Mouse (Mus musculus): ENCODE measurements around the gene Cox15. TPM values are rescaled to one million over a fixed set of nuclear protein-coding genes. Genes with fewer than 3 reads are reported as not detected.

Cox15 gene
- total and polyA plus RNA-seq, 3 experiments, result 22.5 to 27.0 (median 25.0) TPM

DNA sequence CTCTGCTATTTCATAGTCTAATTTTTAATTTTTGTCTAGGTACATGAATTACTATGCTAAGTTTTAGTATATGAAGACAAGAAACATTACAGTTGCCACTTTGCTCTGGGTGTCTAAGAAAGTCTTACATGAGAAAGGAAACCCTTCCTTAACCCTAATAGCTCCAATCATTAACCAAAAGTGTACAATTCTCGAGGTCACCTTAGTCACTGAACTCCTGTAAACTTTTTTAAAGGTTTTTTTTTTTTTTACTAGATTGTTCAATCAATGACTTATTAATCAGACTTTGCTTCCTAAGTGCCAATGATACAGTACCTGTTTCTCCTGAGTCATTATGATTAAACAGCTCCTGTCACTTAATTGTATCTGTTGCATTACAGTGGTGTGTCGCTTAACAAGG is 24.5 kb upstream of the Cox15 start:
- WGBS, result 74% methylated on average over 2 of the region's 2 CpGs
- intact Hi-C loops (cut with DNase I), result no loop called here
- no peak for DNase-seq
- H3K36me3 ChIP-seq (ENCODE audit: control insufficient read depth, insufficient read depth, low read length), result no peaks in the 10 kb centered on the region
- no peaks in the 10 kb centered on the region for H3K4me1 ChIP-seq (ENCODE audit: control insufficient read depth, insufficient read depth, low read length)
- H3K27ac ChIP-seq, result no peak overlapping the region
- H3K4me3 ChIP-seq, result no peak overlapping the region
- H3K79me2 ChIP-seq (replicated peaks; ENCODE audit: control insufficient read depth, insufficient read depth, low read length), result no peaks in the 10 kb centered on the region
- no peak for TF ChIP-seq EP300 (IDR thresholded peaks at IDR 0.05; ENCODE audit: insufficient read depth, low read depth, low read length)
- TF ChIP-seq POLR2A (IDR thresholded peaks at IDR 0.05; ENCODE audit: insufficient read depth, low read depth, low read length), result no peak
- TF ChIP-seq CTCF (IDR thresholded peaks at IDR 0.05), result no peak
- H3K27me3 ChIP-seq (ENCODE audit: control insufficient read depth, insufficient read depth, low read length), result no peaks in the 10 kb centered on the region
- no peak overlapping the region for H3K9ac ChIP-seq (ENCODE audit: low read depth, low read length)

DNA sequence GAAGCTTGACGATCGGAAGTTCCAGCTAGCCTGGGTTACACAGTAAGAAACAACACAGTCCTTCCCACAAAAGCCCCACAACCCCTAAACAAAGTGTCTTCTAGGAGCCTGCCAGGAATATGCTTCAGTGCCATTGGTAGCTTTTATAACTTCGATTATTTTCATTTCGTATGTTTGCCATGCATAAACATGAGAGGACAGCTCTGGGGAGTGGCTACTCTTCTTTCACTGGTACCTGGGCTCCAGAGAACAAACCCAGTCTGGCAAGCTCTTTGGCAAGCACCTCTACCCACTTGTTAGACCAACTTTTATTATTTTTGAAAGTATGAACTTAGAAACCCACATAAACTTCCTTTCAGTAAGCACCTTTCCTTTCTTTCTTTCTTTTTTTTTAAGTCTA is 23.8 kb upstream of the Cox15 start:
- TF ChIP-seq EP300 (IDR thresholded peaks at IDR 0.05; ENCODE audit: insufficient read depth, low read depth, low read length) (no peak), POLR2A (IDR thresholded peaks at IDR 0.05; ENCODE audit: insufficient read depth, low read depth, low read length) (no peak), CTCF (IDR thresholded peaks at IDR 0.05) (no peak)
- DNase-seq, result no peak
- 74% methylated on average over 4 of the region's 4 CpGs for WGBS
- Histone ChIP-seq H3K4me1 (ENCODE audit: control insufficient read depth, insufficient read depth, low read length) (no peaks in the 10 kb centered on the region), H3K27me3 (ENCODE audit: control insufficient read depth, insufficient read depth, low read length) (no peaks in the 10 kb centered on the region), H3K27ac (no peak overlapping the region), H3K4me3 (no peak overlapping the region), H3K36me3 (ENCODE audit: control insufficient read depth, insufficient read depth, low read length) (no peaks in the 10 kb centered on the region), H3K79me2 (replicated peaks; ENCODE audit: control insufficient read depth, insufficient read depth, low read length) (no peaks in the 10 kb centered on the region), H3K9ac (ENCODE audit: low read depth, low read length) (no peak overlapping the region)
- intact Hi-C loops (cut with DNase I), result no loop called here

DNA sequence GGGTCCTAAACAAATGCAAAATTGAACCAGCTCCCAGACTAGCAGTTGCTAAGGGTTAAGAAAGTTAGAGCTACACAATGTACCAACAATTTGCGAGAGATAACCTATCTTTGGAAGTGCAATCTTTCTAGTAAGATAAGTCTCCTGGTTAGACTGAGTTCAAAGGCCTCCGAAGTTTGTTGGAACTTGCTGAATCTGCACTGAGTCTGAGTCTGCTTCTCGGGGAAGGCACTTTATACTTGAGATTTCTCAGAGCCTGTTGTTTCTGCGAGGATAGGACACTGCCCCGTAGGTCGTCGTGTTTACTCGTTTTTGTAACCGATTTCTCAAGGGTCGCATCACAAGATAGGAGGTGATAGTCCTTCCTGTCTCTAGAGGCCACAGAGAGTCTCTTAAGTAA is 22.6 kb upstream of the Cox15 start:
- H3K79me2 ChIP-seq (replicated peaks; ENCODE audit: control insufficient read depth, insufficient read depth, low read length), result no peaks in the 10 kb centered on the region
- no peak for DNase-seq
- no peak overlapping the region for H3K9ac ChIP-seq (ENCODE audit: low read depth, low read length)
- no peaks in the 10 kb centered on the region for H3K27me3 ChIP-seq (ENCODE audit: control insufficient read depth, insufficient read depth, low read length)
- H3K27ac ChIP-seq, result no peak overlapping the region
- no peaks in the 10 kb centered on the region for H3K4me1 ChIP-seq (ENCODE audit: control insufficient read depth, insufficient read depth, low read length)
- 26% methylated on average over 10 of the region's 10 CpGs for WGBS
- no peak for TF ChIP-seq POLR2A (IDR thresholded peaks at IDR 0.05; ENCODE audit: insufficient read depth, low read depth, low read length)
- TF ChIP-seq CTCF (IDR thresholded peaks at IDR 0.05), result no peak
- TF ChIP-seq EP300 (IDR thresholded peaks at IDR 0.05; ENCODE audit: insufficient read depth, low read depth, low read length), result no peak
- no peaks in the 10 kb centered on the region for H3K36me3 ChIP-seq (ENCODE audit: control insufficient read depth, insufficient read depth, low read length)
- intact Hi-C loops (cut with DNase I), result no loop called here
- no peak overlapping the region for H3K4me3 ChIP-seq

DNA sequence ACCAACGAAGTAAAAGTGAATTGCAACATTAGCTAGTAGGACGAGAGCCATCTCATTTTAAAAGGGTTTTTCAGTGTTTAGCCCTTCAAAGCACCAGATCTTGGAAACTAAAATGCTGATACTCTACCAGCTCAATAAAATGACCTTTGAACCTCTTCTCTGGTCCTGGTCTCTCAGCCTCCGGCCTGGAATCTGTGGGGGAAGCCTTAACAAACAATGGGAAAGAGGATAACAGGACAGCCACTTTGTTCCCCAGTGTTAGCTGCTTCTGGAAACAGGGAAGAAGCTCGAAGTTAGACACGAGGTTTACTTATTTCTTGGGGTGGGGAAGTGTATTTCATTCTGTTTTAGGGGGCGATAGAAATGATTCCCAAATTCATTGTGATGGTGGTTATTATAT is 19.5 kb upstream of the Cox15 start:
- Histone ChIP-seq H3K27me3 (ENCODE audit: control insufficient read depth, insufficient read depth, low read length) (no peaks in the 10 kb centered on the region), H3K4me3 (no peak overlapping the region), H3K4me1 (ENCODE audit: control insufficient read depth, insufficient read depth, low read length) (no peaks in the 10 kb centered on the region), H3K9ac (ENCODE audit: low read depth, low read length) (no peak overlapping the region), H3K36me3 (ENCODE audit: control insufficient read depth, insufficient read depth, low read length) (no peaks in the 10 kb centered on the region; the same call in 1 of the 2 replicates), H3K27ac (no peak overlapping the region), H3K79me2 (replicated peaks; ENCODE audit: control insufficient read depth, insufficient read depth, low read length) (no peaks in the 10 kb centered on the region)
- WGBS, result 74% methylated on average over 6 of the region's 6 CpGs
- no peak for TF ChIP-seq POLR2A (IDR thresholded peaks at IDR 0.05; ENCODE audit: insufficient read depth, low read depth, low read length)
- no peak for TF ChIP-seq CTCF (IDR thresholded peaks at IDR 0.05)
- TF ChIP-seq EP300 (IDR thresholded peaks at IDR 0.05; ENCODE audit: insufficient read depth, low read depth, low read length), result no peak
- intact Hi-C loops (cut with DNase I), result no loop called here
- no peak for DNase-seq

DNA sequence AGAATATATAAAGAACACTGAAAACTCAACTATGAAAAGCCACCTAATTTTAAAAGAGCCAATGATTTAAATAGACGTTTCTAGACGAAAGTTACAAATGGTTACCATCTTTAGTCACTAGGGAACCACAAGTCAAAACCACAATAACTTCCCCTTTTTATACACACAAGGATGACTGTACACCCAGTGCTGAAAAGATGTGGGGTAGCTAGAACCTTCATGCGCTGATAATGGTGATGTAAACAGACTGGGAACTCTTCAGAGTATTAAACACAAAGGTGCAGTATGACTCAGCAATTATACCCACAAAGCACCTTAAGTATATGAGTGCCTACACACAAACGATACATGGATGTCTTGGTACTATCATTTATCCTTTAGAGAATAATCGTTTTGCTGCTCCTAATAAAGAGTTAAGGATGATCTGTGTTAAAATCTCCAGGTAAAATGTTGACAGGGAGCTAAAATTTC is 18.7 kb upstream of the Cox15 start:
- no peak for TF ChIP-seq EP300 (IDR thresholded peaks at IDR 0.05; ENCODE audit: insufficient read depth, low read depth, low read length)
- no peak for TF ChIP-seq POLR2A (IDR thresholded peaks at IDR 0.05; ENCODE audit: insufficient read depth, low read depth, low read length)
- TF ChIP-seq CTCF (IDR thresholded peaks at IDR 0.05), result no peak
- no peaks in the 10 kb centered on the region for H3K27me3 ChIP-seq (ENCODE audit: control insufficient read depth, insufficient read depth, low read length)
- no peak overlapping the region for H3K27ac ChIP-seq
- 80% methylated on average over 5 of the region's 5 CpGs for whole genome bisulfite sequencing
- intact Hi-C loops (cut with DNase I), result no loop called here
- no peaks in the 10 kb centered on the region; the same call in 1 of the 2 replicates for H3K36me3 ChIP-seq (ENCODE audit: control insufficient read depth, insufficient read depth, low read length)
- no peak overlapping the region for H3K9ac ChIP-seq (ENCODE audit: low read depth, low read length)
- no peaks in the 10 kb centered on the region for H3K4me1 ChIP-seq (ENCODE audit: control insufficient read depth, insufficient read depth, low read length)
- DNase-seq, result no peak
- no peak overlapping the region for H3K4me3 ChIP-seq
- H3K79me2 ChIP-seq (replicated peaks; ENCODE audit: control insufficient read depth, insufficient read depth, low read length), result no peaks in the 10 kb centered on the region

DNA sequence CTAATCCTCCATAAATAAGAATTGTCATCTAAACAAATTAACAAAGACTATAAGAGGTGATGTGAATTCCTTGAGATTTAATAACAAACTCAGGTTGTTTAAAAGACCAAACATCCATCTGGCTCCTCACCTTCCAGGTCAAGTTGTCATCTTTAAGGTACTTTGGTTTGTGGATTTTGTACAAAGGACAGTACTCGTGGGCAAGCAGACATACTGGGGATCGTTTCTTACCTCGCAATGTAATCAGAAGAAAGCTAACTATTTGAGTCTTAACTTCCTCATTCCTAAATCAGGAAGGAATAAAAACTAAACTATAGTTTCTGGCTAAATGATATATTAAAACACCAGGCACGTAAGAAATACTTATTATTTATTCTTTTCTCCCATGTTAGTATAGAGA is 17.8 kb upstream of the Cox15 start:
- intact Hi-C loops (cut with DNase I), result no loop called here
- no peak for DNase-seq
- H3K4me1 ChIP-seq (ENCODE audit: control insufficient read depth, insufficient read depth, low read length), result no peaks in the 10 kb centered on the region

More for the DNA sequence above, 17.8 kb upstream of the Cox15 start:
- Histone ChIP-seq H3K27me3 (ENCODE audit: control insufficient read depth, insufficient read depth, low read length) (no peaks in the 10 kb centered on the region), H3K4me3 (no peak overlapping the region), H3K36me3 (ENCODE audit: control insufficient read depth, insufficient read depth, low read length) (no peaks in the 10 kb centered on the region; the same call in 1 of the 2 replicates), H3K27ac (no peak overlapping the region), H3K79me2 (replicated peaks; ENCODE audit: control insufficient read depth, insufficient read depth, low read length) (no peaks in the 10 kb centered on the region), H3K9ac (ENCODE audit: low read depth, low read length) (no peak overlapping the region)
- TF ChIP-seq POLR2A (IDR thresholded peaks at IDR 0.05; ENCODE audit: insufficient read depth, low read depth, low read length) (no peak), EP300 (IDR thresholded peaks at IDR 0.05; ENCODE audit: insufficient read depth, low read depth, low read length) (no peak), CTCF (IDR thresholded peaks at IDR 0.05) (no peak)
- WGBS, result 84% methylated on average over 4 of the region's 4 CpGs
